Mouse (Mus musculus) myocyte (in vitro differentiated cells): ENCODE measurements at regions not wholly inside any gene's neighbourhood (a gene's known extent, or its start where the extent isn't known, plus 50 kb on each side); places are given as distances from the start of the nearest gene placed in this dataset.

Experiments used
- H3K27me3 ChIP-seq: one replicate; pipeline ENCODE4 v1.6.1; 2011; ENCODE audit not compliant: control insufficient read depth, insufficient read depth, insufficient read length
- H3K36me3 ChIP-seq: one replicate; pipeline ENCODE4 v1.6.1; 2011; ENCODE audit not compliant: control insufficient read depth, insufficient read depth
- H3K4me2 ChIP-seq: one replicate; pipeline ENCODE4 v1.6.1; 2011; ENCODE audit warnings: low read depth, control low read depth
- H3K4me3 ChIP-seq: one replicate; pipeline ENCODE4 v1.5.1; 2011; ENCODE audit warnings: mild to moderate bottlenecking, control low read depth, moderate library complexity
- H3K79me2 ChIP-seq: one replicate; pipeline ENCODE4 v1.6.1; 2011; ENCODE audit not compliant: control insufficient read depth, insufficient read depth
- H3ac ChIP-seq: one replicate; pipeline ENCODE4 v1.6.1; 2011; ENCODE audit not compliant: control insufficient read depth, insufficient read length
- CEBPB ChIP-seq: IDR thresholded peaks from 2 replicates; pipeline ENCODE4 v1.6.1; 2011; ENCODE audit warnings: mild to moderate bottlenecking, moderate library complexity; ENCODE audit not compliant: poor library complexity, insufficient read depth, severe bottlenecking
- E2F4 ChIP-seq: IDR thresholded peaks from one replicate; pipeline ENCODE4 v1.6.1; 2011; ENCODE audit warnings: mild to moderate bottlenecking, control low read depth, moderate library complexity; ENCODE audit not compliant: insufficient read depth
- MAX ChIP-seq: IDR thresholded peaks from one replicate; pipeline ENCODE4 v1.6.1; 2011; ENCODE audit warnings: low read depth, mild to moderate bottlenecking, control low read depth
- MYOD1 ChIP-seq, 3 experiments: IDR thresholded peaks; one replicate each; pipeline ENCODE4 v1.6.1; 2011; ENCODE audit warnings: control low read depth in 2 of 3, low read depth in 2 of 3, mild to moderate bottlenecking in 2 of 3, moderate library complexity in 1 of 3; ENCODE audit not compliant: insufficient read length in 2 of 3, control insufficient read depth in 1 of 3
- MYOG ChIP-seq, 3 experiments: IDR thresholded peaks; one replicate each; pipeline ENCODE4 v1.6.1; 2011; ENCODE audit warnings: control low read depth in 2 of 3, low read depth in 2 of 3, mild to moderate bottlenecking in 2 of 3; ENCODE audit not compliant: insufficient read length in 2 of 3, control insufficient read depth in 1 of 3, insufficient read depth in 1 of 3
- POLR2A ChIP-seq: IDR thresholded peaks from one replicate; pipeline ENCODE4 v1.6.1; 2011; ENCODE audit warnings: low read depth, mild to moderate bottlenecking, control low read depth, moderate library complexity; ENCODE audit not compliant: insufficient read length
- POLR2AphosphoS2 ChIP-seq: IDR thresholded peaks from one replicate; pipeline ENCODE4 v1.6.1; 2011; ENCODE audit warnings: low read depth, control low read depth; ENCODE audit not compliant: insufficient read length
- REST ChIP-seq: IDR thresholded peaks from one replicate; pipeline ENCODE4 v1.6.1; 2011; ENCODE audit warnings: mild to moderate bottlenecking, control low read depth, moderate library complexity; ENCODE audit not compliant: insufficient read depth, insufficient read length
- SRF ChIP-seq: IDR thresholded peaks from one replicate; pipeline ENCODE4 v1.6.1; 2011; ENCODE audit warnings: low read depth; ENCODE audit not compliant: control insufficient read depth, insufficient read length
- TCF12 ChIP-seq: IDR thresholded peaks from one replicate; pipeline ENCODE4 v1.6.1; 2011; ENCODE audit warnings: mild to moderate bottlenecking, control low read depth; ENCODE audit not compliant: poor library complexity, insufficient read depth, severe bottlenecking
- TCF3 ChIP-seq: IDR thresholded peaks from one replicate; pipeline ENCODE4 v1.6.1; 2011; ENCODE audit warnings: low read depth, control low read depth; ENCODE audit not compliant: insufficient read length
- USF1 ChIP-seq: IDR thresholded peaks from one replicate; pipeline ENCODE4 v1.6.1; 2011; ENCODE audit warnings: low read depth, mild to moderate bottlenecking, control low read depth, moderate library complexity

GRCm38 (mm10) chr6:53209398-53209797 lies 77.7 kb upstream of the Creb5 start:
- no peaks in the 10 kb centered on the region for H3K27me3 ChIP-seq
- no peaks in the 10 kb centered on the region for H3K36me3 ChIP-seq
- H3K4me2 ChIP-seq, result no peak overlapping the region
- no peak overlapping the region for H3ac ChIP-seq
- TF ChIP-seq REST, result no peak
- no peak for TF ChIP-seq TCF12
- no peak for TF ChIP-seq POLR2AphosphoS2
- TF ChIP-seq E2F4, result no peak
- no peak for TF ChIP-seq POLR2A
- TF ChIP-seq SRF, result no peak
- TF ChIP-seq CEBPB, result no peak
- no peak for TF ChIP-seq MAX
- TF ChIP-seq USF1, result no peak
- TF ChIP-seq MYOD1 (IDR thresholded peaks at IDR 0.05; ENCODE audit: control insufficient read depth in 1 of 3, insufficient read length in 2 of 3, low read depth in 2 of 3), result no peak
- TF ChIP-seq MYOG (IDR thresholded peaks at IDR 0.05; ENCODE audit: control insufficient read depth in 1 of 3, insufficient read depth in 1 of 3, insufficient read length in 2 of 3, low read depth in 2 of 3), result no peak
- no peak for TF ChIP-seq TCF3
- no peak overlapping the region for H3K4me3 ChIP-seq
- no peaks in the 10 kb centered on the region for H3K79me2 ChIP-seq

GRCm38 (mm10) chr6:53208474-53208873 lies 78.6 kb upstream of the Creb5 start:
- no peak overlapping the region for H3ac ChIP-seq
- no peaks in the 10 kb centered on the region for H3K27me3 ChIP-seq
- no peak overlapping the region for H3K4me2 ChIP-seq
- no peak overlapping the region for H3K4me3 ChIP-seq
- no peaks in the 10 kb centered on the region for H3K36me3 ChIP-seq
- TF ChIP-seq SRF (no peak), MYOD1 (IDR thresholded peaks at IDR 0.05; ENCODE audit: control insufficient read depth in 1 of 3, insufficient read length in 2 of 3, low read depth in 2 of 3) (no peak), USF1 (no peak), MYOG (IDR thresholded peaks at IDR 0.05; ENCODE audit: control insufficient read depth in 1 of 3, insufficient read depth in 1 of 3, insufficient read length in 2 of 3, low read depth in 2 of 3) (no peak), TCF12 (no peak), CEBPB (no peak), TCF3 (no peak), REST (no peak), POLR2A (no peak), POLR2AphosphoS2 (no peak), E2F4 (no peak), MAX (no peak)
- H3K79me2 ChIP-seq, result no peaks in the 10 kb centered on the region

GRCm38 (mm10) chr6:53207781-53208180 lies 79.3 kb upstream of the Creb5 start:
- no peaks in the 10 kb centered on the region for H3K79me2 ChIP-seq
- H3K36me3 ChIP-seq, result no peaks in the 10 kb centered on the region
- no peak overlapping the region for H3K4me3 ChIP-seq
- H3K4me2 ChIP-seq, result no peak overlapping the region
- no peak overlapping the region for H3ac ChIP-seq
- no peaks in the 10 kb centered on the region for H3K27me3 ChIP-seq
- no peak for TF ChIP-seq POLR2AphosphoS2
- TF ChIP-seq POLR2A, result no peak
- TF ChIP-seq TCF3, result no peak
- no peak for TF ChIP-seq CEBPB
- TF ChIP-seq TCF12, result no peak
- TF ChIP-seq MYOD1 (IDR thresholded peaks at IDR 0.05; ENCODE audit: control insufficient read depth in 1 of 3, insufficient read length in 2 of 3, low read depth in 2 of 3), result no peak
- no peak for TF ChIP-seq E2F4
- no peak for TF ChIP-seq REST
- no peak for TF ChIP-seq SRF
- TF ChIP-seq USF1, result no peak
- no peak for TF ChIP-seq MAX
- TF ChIP-seq MYOG (IDR thresholded peaks at IDR 0.05; ENCODE audit: control insufficient read depth in 1 of 3, insufficient read depth in 1 of 3, insufficient read length in 2 of 3, low read depth in 2 of 3), result no peak

- no peaks in the 10 kb centered on the region for H3K79me2 ChIP-seq
- H3K27me3 ChIP-seq, result no peaks in the 10 kb centered on the region
- H3K4me3 ChIP-seq, result no peak overlapping the region
- H3K4me2 ChIP-seq, result no peak overlapping the region
- no peak for TF ChIP-seq REST
- TF ChIP-seq USF1, result no peak
- TF ChIP-seq MYOG (IDR thresholded peaks at IDR 0.05; ENCODE audit: control insufficient read depth in 1 of 3, insufficient read depth in 1 of 3, insufficient read length in 2 of 3, low read depth in 2 of 3), result no peak
- no peak for TF ChIP-seq CEBPB
- no peak overlapping the region for H3ac ChIP-seq
- H3K36me3 ChIP-seq, result no peaks in the 10 kb centered on the region
Observed at GRCm38 (mm10) chr6:53207361-53207760, 79.7 kb upstream of the Creb5 start.

GRCm38 (mm10) chr6:53201281-53201956 lies 85.7 kb upstream of the Creb5 start:
- no peaks in the 10 kb centered on the region for H3K79me2 ChIP-seq
- H3K27me3 ChIP-seq, result no peaks in the 10 kb centered on the region
- no peak overlapping the region for H3K4me2 ChIP-seq
- TF ChIP-seq POLR2AphosphoS2 (no peak), POLR2A (no peak), USF1 (no peak), CEBPB (no peak), E2F4 (no peak), TCF12 (no peak), TCF3 (no peak), MYOD1 (IDR thresholded peaks at IDR 0.05; ENCODE audit: control insufficient read depth in 1 of 3, insufficient read length in 2 of 3, low read depth in 2 of 3) (no peak), SRF (no peak), MYOG (IDR thresholded peaks at IDR 0.05; ENCODE audit: control insufficient read depth in 1 of 3, insufficient read depth in 1 of 3, insufficient read length in 2 of 3, low read depth in 2 of 3) (no peak), MAX (no peak)
- H3K36me3 ChIP-seq, result no peaks in the 10 kb centered on the region
- H3K4me3 ChIP-seq, result no peak overlapping the region
- no peak overlapping the region for H3ac ChIP-seq
